Mouse (Mus musculus): ENCODE data around the gene Lhx1.

- TF ChIP-seq CTCF (IDR thresholded peaks at IDR 0.05; ENCODE audit: low read depth) (no peak), EP300 (optimal IDR thresholded peaks at IDR 0.05) (no peak)
Measured at GRCm38 (mm10) chr11:84526976-84527860, 1.9 kb upstream of the Lhx1 start.
